ENCODE assay signal across 10 mouse cellular contexts in genomic region chr8:87833339-87833738, GRCm38 (mm10).
A peak's percentile ranks its signal among the peaks of the same experiment; 100 is the strongest.
DNase-seq lines count a peak whose midpoint lies in the region; ATAC-seq and TF ChIP-seq lines count a peak whose summit lies in the region.
"Had no signal": no experiment of that assay in that cellular context is flagged by ENCODE, and none has a peak within 500 bp of the region (broad histone marks: within the 10 kb centered on the region; RNA-seq: fewer than 3 reads in every experiment).

No protein-coding gene starts in this region.

- H3K4me3 ChIP-seq in heart, embryonic 11.5 days (ENCODE audit: low read depth, low read length) = no peak overlapping the region
- H3K4me3 ChIP-seq in forebrain, embryonic 15.5 days = no peak overlapping the region
- no peak overlapping the region for H3K4me3 ChIP-seq in midbrain, embryonic 12.5 days
- H3K4me3 ChIP-seq: left cerebral cortex, adult 2 months had no signal

- peak overlapping the region; percentile 19 for H3K4me2 ChIP-seq in heart, embryonic 11.5 days
- 0 out of 2 replicates have a peak overlapping the region, but pooled peaks have one; percentile 12 for H3K4me2 ChIP-seq in forebrain, embryonic 15.5 days (replicated peaks)
- H3K4me2 ChIP-seq in midbrain, embryonic 12.5 days (replicated peaks) = peak overlapping the region; percentile 19

- no peaks in the 10 kb centered on the region for H3K9me3 ChIP-seq in heart, embryonic 11.5 days (replicated peaks; ENCODE audit: control insufficient read depth, low read length)
- no peaks in the 10 kb centered on the region for H3K9me3 ChIP-seq in forebrain, embryonic 15.5 days
- no peaks in the 10 kb centered on the region for H3K9me3 ChIP-seq in midbrain, embryonic 12.5 days

- H3K27ac ChIP-seq in heart, embryonic 11.5 days (ENCODE audit: low read depth, low read length) = peak overlapping the region; percentile 22; the same call in 1 of the 2 replicates
- H3K27ac ChIP-seq in forebrain, embryonic 15.5 days (replicated peaks) = peak overlapping the region; percentile 78
- peak overlapping the region; percentile 93 for H3K27ac ChIP-seq in midbrain, embryonic 12.5 days (replicated peaks)
- H3K27ac ChIP-seq: left cerebral cortex, adult 2 months had no signal

- peaks cover 63% of the 10 kb centered on the region for H3K4me1 ChIP-seq in heart, embryonic 11.5 days (ENCODE audit: control insufficient read depth, insufficient read depth, low read length)
- peaks cover 83% of the 10 kb centered on the region for H3K4me1 ChIP-seq in forebrain, embryonic 15.5 days
- peaks cover 94% of the 10 kb centered on the region for H3K4me1 ChIP-seq in midbrain, embryonic 12.5 days

- 0 out of 2 replicates have a peak, but pooled peaks cover 3% of the 10 kb centered on the region for H3K27me3 ChIP-seq in heart, embryonic 11.5 days (ENCODE audit: control insufficient read depth, insufficient read depth, low read length)
- H3K27me3 ChIP-seq in forebrain, embryonic 15.5 days = no peaks in the 10 kb centered on the region
- H3K27me3 ChIP-seq in midbrain, embryonic 12.5 days = no peaks in the 10 kb centered on the region

- no peak for TF ChIP-seq POLR2A in brain, embryonic 14.5 days (IDR thresholded peaks at IDR 0.05; ENCODE audit: borderline replicate concordance, extremely low read depth, insufficient read depth, insufficient read length, poor library complexity, severe bottlenecking)

- H3K36me3 ChIP-seq in heart, embryonic 11.5 days (ENCODE audit: control insufficient read depth, insufficient read depth, low read length) = no peaks in the 10 kb centered on the region
- H3K36me3 ChIP-seq in forebrain, embryonic 15.5 days = no peaks in the 10 kb centered on the region
- H3K36me3 ChIP-seq in midbrain, embryonic 12.5 days = no peaks in the 10 kb centered on the region

- DNase-seq in heart, adult 18-20 months = no peak
- DNase-seq in brain, embryonic 14.5 days (ENCODE audit: low read depth) = peak; percentile 79
- DNase-seq in urinary bladder, postnatal 10 days (ENCODE audit: low spot score) = no peak
- DNase-seq in frontal cortex, adult 2 months (ENCODE audit: extremely low spot score in 1 of 2, low spot score in 1 of 2) = no peak
- no peak for DNase-seq in Muller cell, postnatal 12 days (ENCODE audit: inconsistent ontology term)
- DNase-seq: cerebellum, postnatal 36 days had no signal

- no peak for TF ChIP-seq CTCF in brain, embryonic 14.5 days (IDR thresholded peaks at IDR 0.05; ENCODE audit: borderline replicate concordance, extremely low read depth, insufficient read depth, insufficient read length)

- WGBS in heart, embryonic 11.5 days (ENCODE audit: insufficient replicate concordance) = 19% methylated on average over 13 of the region's 13 CpGs
- 16% methylated on average over 13 of the region's 13 CpGs for WGBS in forebrain, embryonic 15.5 days
- 24% methylated on average over 13 of the region's 13 CpGs for WGBS in midbrain, embryonic 12.5 days

- peak overlapping the region; percentile 28 for H3K9ac ChIP-seq in heart, embryonic 11.5 days (ENCODE audit: low read depth, low read length)
- peak overlapping the region; percentile 22; the same call in 1 of the 2 replicates for H3K9ac ChIP-seq in forebrain, embryonic 15.5 days (replicated peaks)
- peak overlapping the region; percentile 37; the same call in 1 of the 2 replicates for H3K9ac ChIP-seq in midbrain, embryonic 12.5 days (replicated peaks)

- peak; percentile 37; the same call in 1 of the 2 replicates for ATAC-seq in heart, embryonic 11.5 days (replicated peaks; ENCODE audit: insufficient number of reproducible peaks, low FRiP score, low TSS enrichment)
- ATAC-seq in forebrain, embryonic 15.5 days (replicated peaks) = no peak
- ATAC-seq in midbrain, embryonic 12.5 days (ENCODE audit: low FRiP score, low read depth) = no peak

Comparison
In these comparisons a context has a peak if more than half of its experiments do, and no peak if none do; other contexts are left out.
1. H3K27ac ChIP-seq: peak in every context shown above with its lines; median percentile 93 in midbrain, embryonic 12.5 days; 78 in forebrain, embryonic 15.5 days; 22 in heart, embryonic 11.5 days.